Mouse (Mus musculus) G1E-ER4 (cell line): ENCODE measurements around the gene Rbm44. TPM values are rescaled to one million over a fixed set of nuclear protein-coding genes. Genes with fewer than 3 reads are reported as not detected.

Source experiments
- GATA1 ChIP-seq: IDR thresholded peaks from one replicate; pipeline ENCODE4 v1.8.0; 2012; ENCODE audit warnings: low read length, inconsistent platforms
- polyA plus RNA-seq: library from polyadenylated mRNA; stranded (reverse); fragments of >175 nt; gene quantifications from 2 replicates; pipeline ENCODE4 v1.2.3, GENCODE M21; 2012

The Rbm44 gene
- polyA plus RNA-seq, 1 experiment: not detected

DNA sequence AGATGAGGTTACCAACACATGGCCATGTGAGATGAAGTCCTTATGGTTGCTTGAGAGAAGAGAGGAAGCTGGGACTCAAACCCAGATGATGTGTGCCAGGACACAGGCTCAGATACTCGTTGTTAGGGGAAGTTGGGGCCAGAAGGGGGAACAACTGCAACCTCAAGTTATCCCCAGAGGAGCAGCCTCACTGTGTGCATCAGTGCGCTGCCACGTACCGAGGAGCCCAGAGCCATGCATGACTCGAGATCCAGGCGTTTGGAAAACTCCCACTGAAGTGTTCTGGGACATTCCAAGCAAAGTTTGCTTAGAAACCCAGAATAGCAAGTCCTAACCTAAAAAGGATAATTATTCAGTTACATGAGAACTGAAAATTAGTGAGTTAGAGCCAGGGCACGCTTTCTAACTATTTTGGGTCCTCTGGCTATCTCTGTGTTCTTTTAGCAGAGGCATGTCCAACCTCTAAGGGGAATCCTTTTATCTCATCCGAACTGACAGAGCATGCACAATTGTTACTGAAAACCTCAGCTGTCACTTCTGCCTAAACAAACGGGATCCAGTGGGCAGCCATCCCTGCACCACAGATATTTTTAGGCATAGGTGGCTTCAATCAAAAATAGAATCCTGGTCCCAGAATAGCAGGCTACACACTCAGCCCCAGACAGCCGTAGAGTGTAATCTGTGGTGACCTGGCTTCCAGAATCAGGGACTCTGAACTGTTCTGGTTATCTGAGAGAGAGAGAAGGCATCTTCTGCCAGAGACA, 71.8 kb downstream of the Rbm44 start:
- TF ChIP-seq GATA1: no peak

DNA sequence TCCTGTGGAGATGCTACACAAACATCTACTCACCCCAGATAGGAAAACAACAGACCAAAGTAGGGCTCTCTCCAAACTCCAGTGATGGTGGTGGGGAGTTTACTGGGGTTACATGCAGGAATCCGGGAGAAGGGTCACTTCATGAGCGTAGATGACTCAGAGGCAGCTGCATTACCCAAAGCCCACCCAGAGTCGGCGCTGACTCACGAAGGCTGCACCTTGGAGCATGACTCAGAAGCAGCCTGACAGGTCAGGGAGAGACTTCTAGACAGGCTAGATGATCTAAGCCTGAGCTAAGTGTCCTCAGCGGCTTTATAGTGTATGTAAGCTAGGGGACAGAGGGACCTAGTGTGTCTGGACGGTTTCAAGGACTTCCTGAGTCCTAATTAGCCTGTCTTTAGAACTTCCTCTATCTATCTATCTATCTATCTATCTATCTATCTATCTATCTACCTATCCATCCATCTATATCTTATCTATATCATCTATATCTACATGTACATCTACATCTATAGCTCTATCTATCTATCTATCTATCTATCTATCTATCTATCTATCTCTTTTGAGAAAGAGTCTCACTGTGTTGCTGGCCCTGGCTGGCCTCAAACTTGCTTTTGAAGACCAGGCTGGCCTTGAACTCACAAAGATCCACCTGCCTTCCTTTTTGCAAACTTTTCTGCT, 74.9 kb downstream of the Rbm44 start:
- TF ChIP-seq GATA1: no peak

DNA sequence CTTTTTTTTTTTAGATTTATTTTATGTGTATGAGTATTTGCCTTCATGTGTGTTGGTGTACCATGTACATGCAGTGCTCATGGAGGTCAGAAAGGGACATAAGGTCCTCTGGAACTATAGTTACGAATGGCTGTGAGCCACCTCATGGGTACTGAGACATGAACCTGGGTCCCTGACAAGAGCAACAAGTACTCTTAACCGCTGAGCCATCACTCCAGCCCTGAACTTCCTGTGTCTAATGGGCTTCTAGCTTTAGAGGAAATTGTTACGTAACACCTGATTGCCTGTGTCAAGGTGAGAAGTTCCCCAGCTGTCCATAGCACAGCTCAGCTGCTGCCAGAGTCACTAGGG, 75.4 kb downstream of the Rbm44 start:
- no peak for TF ChIP-seq GATA1

Other genes starting within 250 kb of the Rbm44 start
- gene Mlph, start 230.0 kb upstream of the Rbm44 start, polyA plus RNA-seq: not detected in 2 replicates
- gene Prlh, start 192.0 kb upstream of the Rbm44 start, polyA plus RNA-seq: not detected in 2 replicates
- not detected in 2 replicates for gene Rab17, start 175.4 kb upstream of the Rbm44 start, polyA plus RNA-seq
- not detected in 2 replicates for gene Lrrfip1, start 146.4 kb upstream of the Rbm44 start, polyA plus RNA-seq
- gene Ramp1, start 34.7 kb downstream of the Rbm44 start, polyA plus RNA-seq: not detected in 2 replicates
- 9.9 and 14.8 TPM in 2 replicates for gene Ube2f, start 105.2 kb downstream of the Rbm44 start, polyA plus RNA-seq
- gene Scly, start 153.2 kb downstream of the Rbm44 start, polyA plus RNA-seq: 2.6 and 3.8 TPM in 2 replicates
- gene Espnl, start 177.0 kb downstream of the Rbm44 start, polyA plus RNA-seq: 0.63 and 0.87 TPM in 2 replicates
- not detected in 2 replicates for gene Klhl30, start 205.9 kb downstream of the Rbm44 start, polyA plus RNA-seq
- gene Erfe, start 221.3 kb downstream of the Rbm44 start, polyA plus RNA-seq: 2.2 and 2.3 TPM in 2 replicates